Mouse (Mus musculus) erythroblast, embryonic 14.5 days (primary cell): Measurements from ENCODE around the gene Capn7. TPM values are rescaled to one million over a fixed set of nuclear protein-coding genes. Genes with fewer than 3 reads are reported as not detected.

Source experiments
- H3K27me3 ChIP-seq: 2 replicates; pipeline ENCODE4 v1.6.1; 2012; ENCODE audit warnings: inconsistent platforms; ENCODE audit not compliant: control insufficient read depth
- H3K36me3 ChIP-seq: 2 replicates; pipeline ENCODE4 v1.6.1; 2012; ENCODE audit warnings: mild to moderate bottlenecking, inconsistent platforms; ENCODE audit not compliant: control insufficient read depth
- H3K4me1 ChIP-seq: 2 replicates; pipeline ENCODE4 v1.6.1; 2012; ENCODE audit warnings: inconsistent platforms; ENCODE audit not compliant: control insufficient read depth
- H3K4me3 ChIP-seq: replicated peaks from 2 replicates; pipeline ENCODE3; 2012; ENCODE audit warnings: moderate library complexity, mild to moderate bottlenecking, inconsistent platforms
- H3K9me3 ChIP-seq: 2 replicates; pipeline ENCODE4 v1.6.1; 2012; ENCODE audit warnings: low read length, inconsistent platforms, mixed read lengths; ENCODE audit not compliant: control insufficient read depth
- GATA1 ChIP-seq: IDR thresholded peaks from 2 replicates; pipeline ENCODE4 v1.6.1; 2012; ENCODE audit warnings: low read length, inconsistent platforms, mixed read lengths
- TAL1 ChIP-seq: IDR thresholded peaks from 3 replicates; pipeline ENCODE4 v1.6.1; 2012; ENCODE audit warnings: low read length, inconsistent platforms, mixed read lengths
- polyA plus RNA-seq: library from polyadenylated mRNA; stranded (reverse); fragments of >175 nt; gene quantifications from 2 replicates; pipeline ENCODE4 v1.2.3, GENCODE M21; 2012

Capn7 gene
- polyA plus RNA-seq, 1 experiment = 0.19 TPM

GRCm38 (mm10) chr14:31406154-31406810 lies 69.8 kb downstream of the Capn7 start:
- H3K27me3 ChIP-seq = peaks cover 16% of the 10 kb centered on the region
- H3K9me3 ChIP-seq = no peaks in the 10 kb centered on the region
- H3K4me1 ChIP-seq = peaks cover 62% of the 10 kb centered on the region
- H3K36me3 ChIP-seq = peaks cover 6% of the 10 kb centered on the region
- no peak overlapping the region for H3K4me3 ChIP-seq
- no peak for TF ChIP-seq GATA1
- no peak for TF ChIP-seq TAL1

- H3K4me3 ChIP-seq = no peak overlapping the region
- TF ChIP-seq TAL1 = no peak
- TF ChIP-seq GATA1 = no peak
- H3K36me3 ChIP-seq = peaks cover 7% of the 10 kb centered on the region
- H3K4me1 ChIP-seq = peaks cover 54% of the 10 kb centered on the region
- peaks cover 20% of the 10 kb centered on the region for H3K27me3 ChIP-seq
- H3K9me3 ChIP-seq = no peaks in the 10 kb centered on the region
Observed at GRCm38 (mm10) chr14:31407208-31407607, 70.8 kb downstream of the Capn7 start.

GRCm38 (mm10) chr14:31407911-31408604 lies 71.6 kb downstream of the Capn7 start:
- TF ChIP-seq GATA1 (no peak), TAL1 (no peak)
- peaks cover 49% of the 10 kb centered on the region for H3K4me1 ChIP-seq
- peaks cover 26% of the 10 kb centered on the region for H3K27me3 ChIP-seq
- peaks cover 7% of the 10 kb centered on the region for H3K36me3 ChIP-seq
- no peak overlapping the region for H3K4me3 ChIP-seq
- H3K9me3 ChIP-seq = no peaks in the 10 kb centered on the region

GRCm38 (mm10) chr14:31408666-31409065 lies 72.2 kb downstream of the Capn7 start:
- TF ChIP-seq GATA1 (no peak), TAL1 (no peak)
- H3K9me3 ChIP-seq = no peaks in the 10 kb centered on the region
- no peak overlapping the region for H3K4me3 ChIP-seq
- H3K36me3 ChIP-seq = peaks cover 7% of the 10 kb centered on the region
- peaks cover 26% of the 10 kb centered on the region for H3K27me3 ChIP-seq
- peaks cover 44% of the 10 kb centered on the region for H3K4me1 ChIP-seq

GRCm38 (mm10) chr14:31410123-31410724 lies 73.8 kb downstream of the Capn7 start:
- Histone ChIP-seq H3K27me3 (peaks cover 26% of the 10 kb centered on the region), H3K4me1 (peaks cover 43% of the 10 kb centered on the region)
- no peak for TF ChIP-seq TAL1
- no peak for TF ChIP-seq GATA1

GRCm38 (mm10) chr14:31410737-31411136 lies 74.3 kb downstream of the Capn7 start:
- Histone ChIP-seq H3K36me3 (peaks cover 7% of the 10 kb centered on the region; the same call in 1 of the 2 replicates), H3K27me3 (peaks cover 26% of the 10 kb centered on the region), H3K9me3 (no peaks in the 10 kb centered on the region), H3K4me1 (peaks cover 40% of the 10 kb centered on the region), H3K4me3 (no peak overlapping the region)
- TF ChIP-seq TAL1 (no peak), GATA1 (no peak)

More at GRCm38 (mm10) chr14:31410123-31410724, 73.8 kb downstream of the Capn7 start:
- Histone ChIP-seq H3K4me3 (no peak overlapping the region), H3K36me3 (peaks cover 7% of the 10 kb centered on the region; the same call in 1 of the 2 replicates), H3K9me3 (no peaks in the 10 kb centered on the region)

GRCm38 (mm10) chr14:31412651-31413056 lies 76.2 kb downstream of the Capn7 start:
- TF ChIP-seq TAL1 = no peak
- H3K27me3 ChIP-seq = peaks cover 26% of the 10 kb centered on the region
- peaks cover 30% of the 10 kb centered on the region for H3K4me1 ChIP-seq
- no peaks in the 10 kb centered on the region for H3K9me3 ChIP-seq
- H3K4me3 ChIP-seq = no peak overlapping the region
- H3K36me3 ChIP-seq = peaks cover 4% of the 10 kb centered on the region; the same call in 1 of the 2 replicates

GRCm38 (mm10) chr14:31413475-31414086 lies 77.1 kb downstream of the Capn7 start:
- TF ChIP-seq GATA1 (no peak), TAL1 (no peak)
- H3K36me3 ChIP-seq = peaks cover 4% of the 10 kb centered on the region; the same call in 1 of the 2 replicates
- H3K4me3 ChIP-seq = no peak overlapping the region
- peaks cover 26% of the 10 kb centered on the region for H3K27me3 ChIP-seq
- H3K4me1 ChIP-seq = peaks cover 27% of the 10 kb centered on the region
- H3K9me3 ChIP-seq = no peaks in the 10 kb centered on the region
